Mouse (Mus musculus) neural tube, embryonic 11.5 days (tissue): ENCODE results near the gene Egfr. TPM values are rescaled to one million over a fixed set of nuclear protein-coding genes. Genes with fewer than 3 reads are reported as not detected.

ENCODE experiments used
- ATAC-seq: fragments of 200-750 bp; cut with Nextera tagmentation; 2 replicates; pipeline ENCODE4 v1.8.0; 2017; ENCODE audit warnings: moderate number of reproducible peaks, mild to moderate bottlenecking, moderate TSS enrichment, moderate library complexity; ENCODE audit not compliant: insufficient read depth, low FRiP score, low TSS enrichment
- DNase-seq: peaks from one replicate; pipeline ENCODE4 v3.0.0-alpha.2; 2015; ENCODE audit warnings: low spot score
- H3K27ac ChIP-seq: fragments of 300-500 bp; sonication (generic); 2 replicates; pipeline ENCODE4 v1.5.1; 2014; ENCODE audit warnings: low read depth, mild to moderate bottlenecking, low read length
- H3K27me3 ChIP-seq: fragments of 300-500 bp; sonication (generic); 2 replicates; pipeline ENCODE4 v1.6.1; 2014; ENCODE audit warnings: mild to moderate bottlenecking, low read length, mixed read lengths; ENCODE audit not compliant: control insufficient read depth, insufficient read depth
- H3K36me3 ChIP-seq: fragments of 300-500 bp; sonication (generic); 2 replicates; pipeline ENCODE4 v1.6.1; 2014; ENCODE audit warnings: mild to moderate bottlenecking, low read length, moderate library complexity, mixed read lengths; ENCODE audit not compliant: control insufficient read depth, insufficient read depth
- H3K4me1 ChIP-seq: fragments of 300-500 bp; sonication (generic); 2 replicates; pipeline ENCODE4 v1.6.1; 2014; ENCODE audit warnings: low read length, mixed read lengths; ENCODE audit not compliant: control insufficient read depth, insufficient read depth
- H3K4me2 ChIP-seq: fragments of 300-500 bp; sonication (generic); 2 replicates; pipeline ENCODE4 v1.6.1; 2014; ENCODE audit warnings: low read depth, mild to moderate bottlenecking, moderate library complexity
- H3K4me3 ChIP-seq: fragments of 300-500 bp; sonication (generic); 2 replicates; pipeline ENCODE4 v1.5.1; 2014; ENCODE audit warnings: low read depth, low read length
- H3K9ac ChIP-seq: fragments of 300-500 bp; sonication (generic); 2 replicates; pipeline ENCODE4 v1.6.1; 2014; ENCODE audit warnings: mild to moderate bottlenecking, low read length
- H3K9me3 ChIP-seq: fragments of 300-500 bp; sonication (generic); 2 replicates; pipeline ENCODE4 v1.6.1; 2016; ENCODE audit warnings: low read length; ENCODE audit not compliant: control insufficient read depth
- WGBS: fragments of 180-500 bp; shearing (Covaris S2); extraction: QIAGEN DNeasy Blood & Tissue Kit; methylation state at CpG from one replicate; pipeline ENCODE4 v1.1.7; 2014; 5-methylcytosine and 5-hydroxymethylcytosine counted together
- polyA plus RNA-seq: library from polyadenylated mRNA; unstranded; fragments of >200 nt; fragmentation: Nextera tagmentation; extraction: Ambion mirVana; gene quantifications from 2 replicates; pipeline ENCODE4 v1.2.1, GENCODE M21; 2014

Egfr gene
- polyA plus RNA-seq, 1 experiment from 2014 or later, result 2.6 TPM

DNA sequence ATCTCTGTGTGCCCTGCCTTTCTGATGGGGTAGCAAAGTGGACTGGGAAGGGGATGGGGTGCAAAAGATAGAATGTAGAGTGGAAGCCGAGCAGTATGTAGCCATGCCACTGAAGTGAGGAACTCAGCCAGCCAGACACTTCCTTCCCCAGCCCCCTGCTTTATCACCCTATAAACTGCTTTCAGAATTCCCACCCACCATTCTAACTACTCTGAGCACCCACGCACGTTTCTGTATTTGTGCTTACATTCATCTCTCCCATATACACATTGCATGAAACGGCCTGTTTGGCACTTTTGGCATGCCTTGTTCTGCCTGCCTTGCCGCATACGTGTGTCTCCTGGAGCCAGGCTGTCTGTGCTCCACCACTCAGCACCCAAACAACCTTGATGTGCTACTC lies 109.0 kb downstream of the Egfr start:
- Histone ChIP-seq H3K36me3 (no peaks in the 10 kb centered on the region), H3K4me3 (no peak overlapping the region), H3K27ac (no peak overlapping the region), H3K4me2 (no peak overlapping the region), H3K27me3 (no peaks in the 10 kb centered on the region), H3K4me1 (no peaks in the 10 kb centered on the region), H3K9ac (no peak overlapping the region), H3K9me3 (no peaks in the 10 kb centered on the region)
- ATAC-seq (no peak), DNase-seq (no peak)
- whole genome bisulfite sequencing, result 81% methylated on average over 6 of the region's 6 CpGs

DNA sequence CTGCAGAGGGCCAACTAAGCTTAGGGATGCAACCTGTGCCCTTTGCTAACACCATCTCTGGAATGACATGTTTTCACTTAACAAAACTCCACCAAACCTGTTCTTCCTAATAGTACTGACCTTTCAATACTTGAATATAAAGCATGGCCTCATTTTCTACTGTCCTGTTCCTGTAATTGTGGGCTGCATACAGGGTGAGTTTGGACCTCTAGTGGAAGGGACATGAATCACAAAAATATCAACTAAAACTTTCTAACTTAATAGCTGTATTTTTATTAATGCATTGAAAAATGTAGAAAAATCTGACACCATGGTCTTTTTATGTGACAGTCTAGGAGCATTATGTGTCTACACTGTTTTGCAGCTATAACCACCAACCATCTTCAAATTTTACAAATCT lies 111.5 kb downstream of the Egfr start:
- no peaks in the 10 kb centered on the region for H3K4me1 ChIP-seq
- no peak overlapping the region for H3K4me3 ChIP-seq
- no peak overlapping the region for H3K9ac ChIP-seq
- ATAC-seq (no peak), DNase-seq (no peak)
- H3K36me3 ChIP-seq, result no peaks in the 10 kb centered on the region
- H3K4me2 ChIP-seq, result no peak overlapping the region
- no peaks in the 10 kb centered on the region for H3K9me3 ChIP-seq
- H3K27me3 ChIP-seq, result no peaks in the 10 kb centered on the region
- no peak overlapping the region for H3K27ac ChIP-seq

DNA sequence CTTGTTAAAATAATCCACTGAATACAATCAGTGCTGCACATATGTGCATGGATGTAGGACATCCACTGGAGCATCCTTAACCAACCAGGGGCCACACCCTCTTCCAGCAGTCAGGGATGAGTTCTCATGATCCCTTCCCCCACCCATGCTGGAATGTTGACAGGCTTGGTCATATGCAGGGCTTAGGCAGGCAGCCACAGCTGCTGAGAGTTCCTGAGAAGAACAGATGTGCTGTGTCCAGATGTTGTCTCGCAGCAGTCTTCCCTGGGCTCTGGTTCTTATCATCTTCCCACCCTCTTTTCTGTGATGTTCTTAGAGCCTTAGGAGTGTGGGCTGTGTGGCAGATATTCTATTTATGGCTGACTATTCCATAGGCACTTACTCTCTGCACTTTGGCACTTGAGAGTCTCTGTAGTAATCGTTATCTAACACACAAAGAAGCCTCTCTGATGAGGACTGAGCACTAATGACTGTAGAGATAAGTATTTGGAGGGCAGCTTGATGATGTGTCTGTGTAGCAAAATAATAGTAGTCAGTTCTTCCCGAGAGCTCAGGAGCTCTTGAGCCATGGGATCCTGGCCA lies 113.1 kb downstream of the Egfr start:
- ATAC-seq, result no peak
- H3K9me3 ChIP-seq, result no peaks in the 10 kb centered on the region
- no peak for DNase-seq
- no peaks in the 10 kb centered on the region for H3K36me3 ChIP-seq
- H3K4me2 ChIP-seq, result no peak overlapping the region
- H3K4me3 ChIP-seq, result no peak overlapping the region
- WGBS, result 79% methylated on average over 3 of the region's 3 CpGs
- H3K9ac ChIP-seq, result no peak overlapping the region
- no peaks in the 10 kb centered on the region for H3K27me3 ChIP-seq
- no peaks in the 10 kb centered on the region for H3K4me1 ChIP-seq
- no peak overlapping the region for H3K27ac ChIP-seq

DNA sequence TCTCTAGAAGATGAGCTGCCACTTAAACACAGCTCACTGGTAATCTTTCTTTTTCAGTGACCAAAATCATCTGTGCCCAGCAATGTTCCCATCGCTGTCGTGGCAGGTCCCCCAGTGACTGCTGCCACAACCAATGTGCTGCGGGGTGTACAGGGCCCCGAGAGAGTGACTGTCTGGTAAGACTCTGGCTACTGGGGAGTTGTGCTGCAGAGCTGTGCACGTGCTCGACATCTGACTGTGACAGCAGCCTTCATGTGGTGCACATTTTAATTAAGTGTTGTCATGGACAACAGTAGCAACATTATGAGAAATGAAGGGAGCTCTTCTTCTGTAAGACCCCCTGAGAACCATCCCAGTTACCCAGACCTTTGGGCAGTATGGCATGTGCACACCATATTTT lies 116.0 kb downstream of the Egfr start:
- 80% methylated on average over 6 of the region's 6 CpGs for WGBS

DNA sequence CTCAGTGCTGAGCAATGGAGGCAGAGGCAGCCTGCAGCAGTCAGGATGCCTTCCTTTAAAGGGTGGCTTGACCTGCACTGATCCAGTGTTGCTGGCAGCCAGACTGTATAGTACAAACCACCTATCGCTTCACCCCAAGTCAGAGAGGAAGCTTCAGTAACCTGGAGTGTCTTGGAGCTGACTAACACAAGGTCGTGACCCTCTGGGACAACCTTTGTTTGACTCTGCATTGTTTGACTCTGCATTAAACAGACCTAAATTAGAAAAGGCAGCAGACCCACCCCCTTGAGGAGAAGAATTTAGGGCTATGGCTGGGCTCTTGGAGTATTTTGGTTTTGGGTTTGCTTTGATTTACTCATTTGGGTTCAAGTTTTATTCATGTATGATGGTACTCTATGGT lies 117.5 kb downstream of the Egfr start:
- no peaks in the 10 kb centered on the region for H3K27me3 ChIP-seq
- H3K4me3 ChIP-seq, result no peak overlapping the region
- H3K36me3 ChIP-seq, result no peaks in the 10 kb centered on the region
- 57% methylated on average over 2 of the region's 2 CpGs for WGBS
- H3K9me3 ChIP-seq, result no peaks in the 10 kb centered on the region
- no peaks in the 10 kb centered on the region for H3K4me1 ChIP-seq
- ATAC-seq, result no peak
- no peak for DNase-seq
- H3K27ac ChIP-seq, result no peak overlapping the region
- H3K4me2 ChIP-seq, result no peak overlapping the region
- H3K9ac ChIP-seq, result no peak overlapping the region

More for the DNA sequence above, 116.0 kb downstream of the Egfr start:
- DNase-seq (no peak), ATAC-seq (no peak)
- Histone ChIP-seq H3K27me3 (no peaks in the 10 kb centered on the region), H3K9me3 (no peaks in the 10 kb centered on the region), H3K4me2 (no peak overlapping the region), H3K4me3 (no peak overlapping the region), H3K36me3 (no peaks in the 10 kb centered on the region), H3K9ac (no peak overlapping the region), H3K4me1 (no peaks in the 10 kb centered on the region), H3K27ac (no peak overlapping the region)

DNA sequence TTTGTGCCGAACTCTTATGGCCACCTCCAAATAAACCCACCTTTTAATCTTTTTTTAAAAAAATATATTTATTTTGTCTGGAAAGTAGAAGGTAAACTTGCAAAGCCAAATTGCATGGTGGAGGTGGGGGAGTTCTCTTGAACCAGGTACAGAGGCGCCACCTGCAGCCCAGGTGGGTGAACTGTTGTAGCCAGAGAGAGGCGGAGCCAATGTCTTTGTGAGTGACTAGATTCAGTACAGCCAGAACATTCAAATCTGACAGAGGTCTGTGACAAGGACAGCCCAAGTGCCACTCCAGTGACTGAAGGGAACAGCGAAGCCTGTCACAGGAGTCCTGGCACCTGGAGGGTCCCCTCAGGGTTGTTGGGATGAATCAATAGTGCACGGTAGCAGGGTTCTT lies 119.1 kb downstream of the Egfr start:
- no peak overlapping the region for H3K9ac ChIP-seq
- H3K9me3 ChIP-seq, result no peaks in the 10 kb centered on the region
- no peaks in the 10 kb centered on the region for H3K4me1 ChIP-seq
- H3K27ac ChIP-seq, result no peak overlapping the region
- no peak for DNase-seq
- H3K4me3 ChIP-seq, result no peak overlapping the region
- H3K36me3 ChIP-seq, result no peaks in the 10 kb centered on the region
- H3K27me3 ChIP-seq, result no peaks in the 10 kb centered on the region
- WGBS, result 63% methylated on average over 5 of the region's 5 CpGs
- H3K4me2 ChIP-seq, result no peak overlapping the region
- ATAC-seq, result no peak

DNA sequence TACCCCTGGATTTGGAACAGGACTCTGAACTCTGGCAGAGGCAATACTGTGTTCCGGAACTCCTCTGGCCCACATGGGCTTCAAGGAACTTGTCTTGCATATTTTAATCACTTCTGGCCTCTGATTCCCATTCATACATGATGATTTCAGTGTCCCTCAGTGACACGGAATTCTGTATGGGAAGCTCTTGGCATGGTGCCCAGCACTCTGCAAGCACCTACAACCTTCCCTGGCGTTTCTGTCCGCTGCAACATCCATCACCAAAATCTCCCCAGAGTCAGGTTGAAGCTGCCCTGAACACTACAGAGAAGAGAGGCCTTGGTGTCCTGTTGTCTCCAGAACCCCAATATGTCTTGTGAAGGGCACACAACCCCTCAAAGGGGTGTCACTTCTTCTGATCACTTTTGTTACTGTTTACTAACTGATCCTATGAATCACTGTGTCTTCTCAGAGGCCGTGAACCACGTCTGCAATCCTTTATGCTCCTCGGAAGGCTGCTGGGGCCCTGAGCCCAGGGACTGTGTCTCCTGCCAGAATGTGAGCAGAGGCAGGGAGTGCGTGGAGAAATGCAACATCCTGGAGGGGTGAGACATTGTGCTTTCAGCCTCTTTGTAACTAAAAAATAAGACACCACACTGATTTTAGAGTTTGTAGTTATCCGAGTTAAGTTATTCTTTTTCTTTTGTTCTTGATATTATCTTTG lies 125.8 kb downstream of the Egfr start:
- Histone ChIP-seq H3K36me3 (no peaks in the 10 kb centered on the region), H3K4me1 (no peaks in the 10 kb centered on the region), H3K4me2 (no peak overlapping the region), H3K4me3 (no peak overlapping the region), H3K27me3 (no peaks in the 10 kb centered on the region), H3K27ac (no peak overlapping the region), H3K9me3 (no peaks in the 10 kb centered on the region), H3K9ac (no peak overlapping the region)
- DNase-seq (no peak), ATAC-seq (no peak)
- 76% methylated on average over 9 of the region's 9 CpGs for WGBS

DNA sequence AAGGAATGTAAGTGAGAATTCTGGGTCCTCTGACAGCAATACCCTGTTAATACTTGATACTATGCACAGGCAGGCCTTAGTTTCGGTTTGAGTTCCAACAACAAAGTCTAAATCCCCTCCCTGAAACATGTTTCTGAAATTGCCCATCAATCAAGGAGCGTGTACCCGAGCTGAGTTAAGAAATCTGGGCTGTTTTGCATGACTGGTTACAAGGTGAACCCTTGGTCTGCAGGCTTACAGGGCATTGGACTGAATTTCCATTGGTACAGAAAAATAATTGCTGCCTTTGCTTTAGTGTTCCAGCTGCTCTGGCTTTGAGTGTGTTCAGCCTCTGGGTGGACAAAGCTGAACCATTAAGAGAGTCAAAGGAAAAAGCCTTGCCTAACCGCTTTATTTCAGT lies 129.9 kb downstream of the Egfr start:
- Histone ChIP-seq H3K27me3 (no peaks in the 10 kb centered on the region), H3K9me3 (no peaks in the 10 kb centered on the region), H3K4me2 (no peak overlapping the region), H3K4me3 (no peak overlapping the region), H3K9ac (no peak overlapping the region), H3K27ac (no peak overlapping the region), H3K36me3 (no peaks in the 10 kb centered on the region), H3K4me1 (no peaks in the 10 kb centered on the region)
- WGBS, result 76% methylated on average over 4 of the region's 4 CpGs
- ATAC-seq, result no peak
- DNase-seq, result no peak

DNA sequence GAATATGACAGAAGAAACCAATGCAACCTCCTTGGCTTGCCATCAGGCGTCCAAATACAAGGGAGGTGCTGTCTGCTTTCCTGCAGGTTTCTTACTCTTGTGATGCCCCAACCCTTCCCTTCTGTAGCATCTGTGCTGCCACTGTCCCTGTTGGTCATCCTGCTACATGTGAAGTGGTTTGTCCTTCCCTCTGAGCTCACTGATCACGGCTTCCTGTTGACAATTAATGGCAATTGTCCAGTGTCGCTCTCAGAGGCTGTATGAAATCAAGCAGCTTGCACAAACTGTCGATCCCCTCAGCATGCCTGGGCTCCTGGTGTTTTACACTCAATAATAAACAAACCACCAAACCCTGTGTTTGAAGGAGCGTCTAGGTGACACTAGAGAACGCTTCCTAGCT lies 134.1 kb downstream of the Egfr start:
- H3K9ac ChIP-seq, result no peak overlapping the region
- no peaks in the 10 kb centered on the region for H3K27me3 ChIP-seq
- no peaks in the 10 kb centered on the region for H3K9me3 ChIP-seq
- no peak overlapping the region for H3K4me2 ChIP-seq
- H3K4me3 ChIP-seq, result no peak overlapping the region
- H3K36me3 ChIP-seq, result no peaks in the 10 kb centered on the region
- H3K4me1 ChIP-seq, result no peaks in the 10 kb centered on the region
- WGBS, result 73% methylated on average over 6 of the region's 6 CpGs
- ATAC-seq (no peak), DNase-seq (no peak)
- no peak overlapping the region for H3K27ac ChIP-seq
